Mouse (Mus musculus): ENCODE results near the gene Psmd12. TPM values are rescaled to one million over a fixed set of nuclear protein-coding genes. Genes with fewer than 3 reads are reported as not detected.

Gene Psmd12
- 35.6 to 42.8 TPM (median 39.8 TPM) in 4 replicates for total RNA-seq (2023)

DNA sequence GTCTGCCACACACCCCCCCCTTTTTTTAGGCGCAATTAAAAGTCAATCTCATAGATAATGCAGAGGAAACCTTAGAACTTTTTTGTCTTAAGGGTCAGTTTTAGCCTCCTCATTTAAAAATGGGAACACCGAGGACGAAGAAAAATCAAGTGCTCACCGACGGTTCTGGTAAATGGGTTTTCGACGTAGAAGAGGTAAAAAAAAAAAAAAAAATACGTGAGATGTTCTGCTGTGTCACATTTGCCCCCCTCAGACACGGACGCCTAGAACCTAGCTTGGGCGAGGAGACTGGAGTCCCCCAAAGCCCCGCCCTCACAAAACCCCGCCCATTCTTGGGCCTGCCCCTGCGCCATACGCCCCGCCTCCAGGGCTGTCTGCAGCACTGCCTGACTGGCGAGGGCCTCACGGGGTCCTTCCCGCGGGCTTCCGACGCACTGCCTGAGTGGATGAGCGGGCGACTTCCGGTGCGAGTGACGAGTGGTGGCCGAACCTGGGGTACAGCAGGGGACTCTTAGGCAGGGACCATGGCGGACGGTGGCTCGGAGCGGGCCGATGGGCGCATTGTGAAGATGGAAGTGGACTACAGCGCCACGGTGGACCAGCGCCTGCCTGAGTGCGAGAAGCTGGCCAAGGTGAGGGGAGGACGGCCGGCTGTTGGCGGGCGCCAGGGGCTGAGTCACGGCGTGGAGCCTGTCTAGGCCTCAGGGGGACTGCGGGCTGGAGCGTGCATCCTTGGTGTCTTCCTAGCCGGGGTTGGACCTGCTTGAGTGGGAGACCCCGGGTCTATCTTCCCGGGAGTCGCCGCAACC lies at the start of gene Psmd12:
Gene Psmd12 (plus strand): TSS at position 432 of the 809 bp plus-strand sequence.

DNA sequence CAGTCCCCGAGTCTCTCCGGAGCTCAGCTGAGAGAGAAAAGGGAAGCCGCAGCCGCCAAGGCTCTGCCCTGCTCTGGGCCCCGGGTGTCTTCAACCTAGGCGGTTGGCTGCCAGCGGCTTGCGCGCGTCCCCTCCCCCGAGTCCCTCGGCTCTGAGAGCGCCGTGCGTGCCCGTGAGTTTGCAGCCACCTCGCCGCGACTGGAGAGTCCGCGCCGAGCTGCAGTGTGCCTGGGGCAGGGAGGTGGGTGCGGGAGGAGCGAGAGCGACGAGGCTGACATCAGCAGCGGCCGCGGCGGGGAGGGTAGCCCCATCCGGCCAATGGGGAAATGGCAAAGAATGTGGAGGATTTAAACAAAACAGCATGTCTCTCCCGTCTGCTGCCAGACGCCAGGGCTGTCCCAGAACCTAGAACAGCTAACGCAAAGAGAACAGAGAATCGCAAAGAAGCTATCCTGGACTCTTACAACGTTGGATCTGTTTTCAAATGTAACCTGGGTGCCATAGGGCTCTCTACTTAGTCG lies 8.7 kb upstream of the Psmd12 start, which contains the start of gene Pitpnc1:
Gene Pitpnc1 (minus strand): TSS at position 179 of the 521 bp plus-strand sequence.

DNA sequence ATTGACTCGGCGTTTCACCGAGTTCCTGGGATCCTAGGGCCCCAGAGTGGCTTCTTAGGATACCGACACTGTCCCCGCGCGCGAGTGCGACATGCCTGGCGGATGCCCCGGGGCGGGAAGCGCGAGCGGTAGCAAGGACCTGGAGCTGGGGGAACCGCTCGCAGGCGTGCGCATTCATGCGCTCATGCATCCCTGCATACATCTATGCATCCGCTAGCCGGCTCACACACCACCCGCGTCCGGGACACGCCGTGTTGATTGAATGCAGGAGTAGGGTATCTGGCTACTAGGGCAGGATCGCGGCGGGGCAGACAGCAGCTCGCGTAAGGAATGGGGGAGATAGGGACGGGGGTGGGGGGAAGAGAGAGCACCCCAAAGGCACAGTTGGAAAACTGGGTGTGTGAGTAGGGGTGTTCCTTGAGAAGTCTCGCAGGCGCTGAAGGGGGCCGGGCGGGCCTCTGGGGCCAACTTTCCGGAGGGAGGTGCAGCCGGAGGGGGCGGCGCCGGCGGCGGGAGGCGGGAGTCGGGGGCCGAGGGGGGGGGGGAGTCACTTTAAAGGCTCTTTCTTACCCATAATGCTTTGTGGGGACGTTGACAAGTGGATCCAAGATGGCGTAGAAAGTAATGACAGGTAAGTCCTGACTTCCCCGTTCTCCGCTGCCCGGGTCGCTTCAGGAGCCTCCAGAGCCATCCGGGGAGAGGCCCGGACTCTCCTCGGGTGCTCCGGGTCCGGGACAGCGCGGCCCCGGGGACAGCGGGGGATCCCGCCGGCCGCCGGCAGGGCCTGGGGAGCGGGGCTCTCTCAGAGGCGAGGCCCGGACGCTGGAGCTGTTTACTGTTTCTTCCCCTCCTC lies 68.3 kb downstream of the Psmd12 start, which contains the start of gene Helz:
Gene Helz (plus strand): TSS at position 580 of the 853 bp plus-strand sequence.

Other genes starting within 250 kb of the Psmd12 start
- gene Pitpnc1, start 8.8 kb upstream of the Psmd12 start, total RNA-seq (2023): 24.4 to 33.5 TPM (median 26.7 TPM) in 4 replicates
- gene Helz, start 68.4 kb downstream of the Psmd12 start, total RNA-seq (2023): 65.2 to 68.9 TPM (median 67.2 TPM) in 4 replicates
- not detected in 4 replicates for gene Cacng1, start 237.0 kb downstream of the Psmd12 start, total RNA-seq (2023)

All from B cell, adult 62 days (primary cell).